ENCODE assay signal across 8 mouse cellular contexts in the genomic region with DNA sequence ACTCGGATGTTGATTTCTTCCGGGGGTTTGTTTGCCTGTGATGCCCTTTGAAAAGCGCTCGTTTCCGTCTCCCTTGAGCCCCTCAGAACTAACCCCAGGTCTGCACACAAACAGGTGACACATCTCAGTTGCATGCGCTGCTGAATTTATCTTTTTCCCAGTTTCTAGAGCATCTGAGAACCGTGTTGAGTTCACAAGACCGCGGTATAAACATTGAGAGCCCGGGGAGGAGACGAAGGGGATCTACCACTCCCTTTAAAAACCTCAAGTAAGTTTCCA. TPM values are rescaled to one million over a fixed set of nuclear protein-coding genes. Genes with fewer than 3 reads are reported as not detected.
DNase-seq lines count a peak whose midpoint lies in the region; ATAC-seq and TF ChIP-seq lines count a peak whose summit lies in the region.

No protein-coding gene starts in this region.

- no peak overlapping the region for H3K27ac ChIP-seq in forebrain, embryonic 11.5 days (ENCODE audit: low read depth, low read length)
- 0 out of 2 replicates have a peak overlapping the region, but pooled peaks have one; percentile 34 for H3K27ac ChIP-seq in liver, embryonic 11.5 days (ENCODE audit: low read depth, low read length)
- peak overlapping the region; percentile 93 for H3K27ac ChIP-seq in stomach, postnatal 0 days (replicated peaks)

- no peaks in the 10 kb centered on the region for H3K9me3 ChIP-seq in forebrain, embryonic 11.5 days (ENCODE audit: control insufficient read depth, low read length)
- no peaks in the 10 kb centered on the region for H3K9me3 ChIP-seq in liver, embryonic 11.5 days (ENCODE audit: control insufficient read depth, low read length)
- no peaks in the 10 kb centered on the region for H3K9me3 ChIP-seq in stomach, postnatal 0 days (ENCODE audit: control insufficient read depth, low read length)

- 1% methylated on average over 11 of the region's 11 CpGs for WGBS in forebrain, embryonic 11.5 days
- WGBS in liver, embryonic 11.5 days = 0% methylated on average over 11 of the region's 11 CpGs
- under 1% methylated on average over 11 of the region's 11 CpGs for WGBS in stomach, postnatal 0 days

- peak; percentile 18 for DNase-seq in embryo, embryonic 10.5 days (ENCODE audit: low spot score)
- DNase-seq in embryo, embryonic 11 days = no peak
- DNase-seq in 416B (ENCODE audit: low read depth) = peak; percentile 21
- DNase-seq in forebrain, embryonic 11.5 days (ENCODE audit: low spot score) = no peak
- no peak for DNase-seq in liver, embryonic 11.5 days (ENCODE audit: low spot score)
- no peak for DNase-seq in stomach, postnatal 0 days (ENCODE audit: low spot score)
- DNase-seq in layer of hippocampus, adult 9-11 months = no peak
- no peak for DNase-seq in thymus, adult 18-20 months

- H3K27me3 ChIP-seq in forebrain, embryonic 11.5 days (ENCODE audit: control insufficient read depth, insufficient read depth, low read length) = no peaks in the 10 kb centered on the region
- H3K27me3 ChIP-seq in liver, embryonic 11.5 days (replicated peaks; ENCODE audit: control insufficient read depth, insufficient read depth, low read length) = no peaks in the 10 kb centered on the region
- no peaks in the 10 kb centered on the region for H3K27me3 ChIP-seq in stomach, postnatal 0 days (ENCODE audit: control insufficient read depth, insufficient read depth, low read length)

- peak overlapping the region; percentile 78 for H3K4me3 ChIP-seq in forebrain, embryonic 11.5 days (ENCODE audit: low read depth, low read length)
- H3K4me3 ChIP-seq in liver, embryonic 11.5 days (ENCODE audit: low read depth, low read length) = peak overlapping the region; percentile 95
- peak overlapping the region; percentile 96 for H3K4me3 ChIP-seq in stomach, postnatal 0 days (ENCODE audit: low read depth, low read length)

- H3K4me2 ChIP-seq in forebrain, embryonic 11.5 days (ENCODE audit: low read depth, low read length, severe bottlenecking) = peak overlapping the region; percentile 50
- H3K4me2 ChIP-seq in liver, embryonic 11.5 days = peak overlapping the region; percentile 81
- H3K4me2 ChIP-seq in stomach, postnatal 0 days (replicated peaks; ENCODE audit: low read depth) = peak overlapping the region; percentile 64

- no peaks in the 10 kb centered on the region for H3K4me1 ChIP-seq in forebrain, embryonic 11.5 days (replicated peaks; ENCODE audit: control insufficient read depth, insufficient read depth, low read length)
- H3K4me1 ChIP-seq in liver, embryonic 11.5 days (replicated peaks; ENCODE audit: control insufficient read depth, insufficient read depth, low read length) = peaks cover 5% of the 10 kb centered on the region
- H3K4me1 ChIP-seq in stomach, postnatal 0 days (replicated peaks; ENCODE audit: control insufficient read depth, insufficient read depth) = no peaks in the 10 kb centered on the region

- TF ChIP-seq CTCF in stomach, postnatal 0 days (IDR thresholded peaks at IDR 0.05; ENCODE audit: low read depth) = no peak

- H3K36me3 ChIP-seq in forebrain, embryonic 11.5 days (ENCODE audit: control insufficient read depth, insufficient read depth, low read length) = no peaks in the 10 kb centered on the region
- H3K36me3 ChIP-seq in liver, embryonic 11.5 days (ENCODE audit: control insufficient read depth, insufficient read depth, low read length) = no peaks in the 10 kb centered on the region
- peaks cover 7% of the 10 kb centered on the region for H3K36me3 ChIP-seq in stomach, postnatal 0 days (ENCODE audit: control insufficient read depth, insufficient read depth, low read length)

- H3K9ac ChIP-seq in forebrain, embryonic 11.5 days (ENCODE audit: low read length) = peak overlapping the region; percentile 86
- peak overlapping the region; percentile 86 for H3K9ac ChIP-seq in liver, embryonic 11.5 days (ENCODE audit: low read depth, low read length)
- peak overlapping the region; percentile 97 for H3K9ac ChIP-seq in stomach, postnatal 0 days (ENCODE audit: low read length)

- no peak for TF ChIP-seq EP300 in stomach, postnatal 0 days (optimal IDR thresholded peaks at IDR 0.05)

- ATAC-seq in forebrain, embryonic 11.5 days (replicated peaks; ENCODE audit: low FRiP score) = no peak; the same call in 1 of the 2 replicates
- ATAC-seq in liver, embryonic 11.5 days (replicated peaks; ENCODE audit: low FRiP score) = no peak
- ATAC-seq in stomach, postnatal 0 days (ENCODE audit: low FRiP score, low TSS enrichment) = no peak; the same call in 1 of the 2 replicates

RNA-seq across cellular contexts. Expression of a gene that starts 0.5 kb away (rescaled TPM):
- polyA plus RNA-seq in forebrain, embryonic 11.5 days (2014; fragmentation: Nextera tagmentation; extraction: Ambion mirVana) = 23.8 and 27.2 TPM in 2 replicates
- 16.1 and 20.0 TPM in 2 replicates for polyA plus RNA-seq in liver, embryonic 11.5 days (2014; fragmentation: Nextera tagmentation; extraction: Ambion mirVana)
- polyA plus RNA-seq in stomach, postnatal 0 days (2015; fragmentation: Nextera tagmentation; extraction: Ambion mirVana) = 35.4 and 40.3 TPM in 2 replicates

Comparison
In these comparisons a context has a peak if more than half of its experiments do, and no peak if none do; other contexts are left out.
1. DNase-seq: peak in embryo, embryonic 10.5 days (single experiment) and 416B (single experiment); none in embryo, embryonic 11 days (single experiment), forebrain, embryonic 11.5 days (single experiment), liver, embryonic 11.5 days (single experiment), stomach, postnatal 0 days (single experiment), layer of hippocampus, adult 9-11 months (single experiment) and thymus, adult 18-20 months (0 of 2).
2. Peak in every context shown above with its lines, with median percentiles within 50 percentile points of each other: H3K4me2 ChIP-seq, H3K4me3 ChIP-seq and H3K9ac ChIP-seq.